Mouse (Mus musculus): ENCODE data around the gene Tlcd1.

The Tlcd1 gene

GRCm38 (mm10) chr11:78209886-78210285 is 33.4 kb downstream of the Tlcd1 start:
- no peak for DNase-seq

GRCm38 (mm10) chr11:78210615-78211014 is 34.1 kb downstream of the Tlcd1 start:
- no peak for DNase-seq

- DNase-seq, result no peak
Observed at GRCm38 (mm10) chr11:78211513-78211912, 35.0 kb downstream of the Tlcd1 start.

GRCm38 (mm10) chr11:78213086-78213817 is 36.7 kb downstream of the Tlcd1 start:
- DNase-seq, result no peak

- peak; percentile 60 for DNase-seq
Observed at GRCm38 (mm10) chr11:78215709-78216317, 39.3 kb downstream of the Tlcd1 start.

- DNase-seq, result no peak
Observed at GRCm38 (mm10) chr11:78223586-78223985, 47.1 kb downstream of the Tlcd1 start.

All from layer of hippocampus, adult 9-11 months (tissue).